Mouse (Mus musculus) C2C12 (cell line): ENCODE measurements at regions not wholly inside any gene's neighbourhood (a gene's known extent, or its start where the extent isn't known, plus 50 kb on each side); places are given as distances from the start of the nearest gene placed in this dataset.

Experiments
- CEBPB ChIP-seq: IDR thresholded peaks from one replicate; pipeline ENCODE4 v1.6.1; 2011; ENCODE audit warnings: low read depth, mild to moderate bottlenecking, control low read depth, moderate library complexity
- CTCF ChIP-seq: IDR thresholded peaks from one replicate; pipeline ENCODE4 v1.5.1; 2011; ENCODE audit not compliant: control insufficient read depth, insufficient read depth, insufficient read length
- FOSL1 ChIP-seq: IDR thresholded peaks from one replicate; pipeline ENCODE4 v1.8.0; 2011; ENCODE audit warnings: mild to moderate bottlenecking, low read length; ENCODE audit not compliant: poor library complexity, insufficient read depth, severe bottlenecking
- MYOG ChIP-seq: IDR thresholded peaks from one replicate; pipeline ENCODE4 v1.6.1; 2011; ENCODE audit not compliant: control insufficient read depth, insufficient read length; ENCODE audit errors: extremely low read depth
- USF1 ChIP-seq: IDR thresholded peaks from one replicate; pipeline ENCODE4 v1.6.1; 2011; ENCODE audit warnings: low read depth, mild to moderate bottlenecking, control low read depth, moderate library complexity

DNA sequence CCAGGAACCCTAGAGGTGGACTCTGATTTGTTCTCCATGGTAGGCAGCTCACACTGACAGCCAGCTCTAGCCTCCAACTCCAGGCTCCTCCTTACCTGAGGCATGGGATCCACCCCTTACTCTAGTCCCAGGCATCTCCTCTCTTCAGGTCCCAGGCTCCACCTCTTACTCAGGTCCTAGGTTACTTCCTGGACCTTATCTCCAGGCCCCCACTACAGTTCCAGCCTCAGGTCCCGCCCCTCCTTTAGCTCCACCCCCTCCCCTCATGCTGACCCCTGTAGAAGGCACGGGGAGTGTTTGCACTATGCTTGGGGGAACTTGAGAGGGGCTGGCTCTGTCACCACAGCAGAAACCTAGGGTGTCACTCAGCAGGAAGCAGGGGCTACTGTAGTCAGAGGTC lies 399.2 kb downstream of the Ptpru start:
- TF ChIP-seq CTCF (no peak), CEBPB (no peak), USF1 (no peak), MYOG (no peak), FOSL1 (no peak)
